ENCODE assay signal across 1 mouse cellular context in the genomic region with DNA sequence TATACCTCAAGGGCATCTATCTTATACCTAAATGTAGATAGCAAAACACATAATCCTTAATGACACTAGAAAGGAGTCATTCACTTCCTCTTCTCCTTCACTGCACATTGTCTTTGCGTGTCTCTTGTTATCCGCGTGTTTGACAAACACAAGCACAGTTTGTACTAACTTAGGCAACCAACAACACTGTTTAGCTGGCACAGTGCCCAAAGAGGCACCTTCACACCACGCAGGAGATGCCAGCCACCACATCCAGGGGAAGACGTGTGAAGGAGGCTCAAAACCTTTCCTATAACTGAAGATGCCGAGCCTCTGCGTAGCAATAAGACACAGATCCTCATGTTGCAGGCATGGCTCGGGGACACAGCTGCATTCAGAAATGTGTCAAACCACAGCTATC.
TF ChIP-seq lines count a peak whose summit lies in the region.

No protein-coding gene starts in this region.

TF ChIP-seq in MEL, 35 proteins besides CTCF, POLR2A, EP300 and RAD21 (continued from another document):
- TF ChIP-seq JUND (IDR thresholded peaks at IDR 0.05; ENCODE audit: low read depth, low read length) (no peak), CHD2 (IDR thresholded peaks at IDR 0.05; ENCODE audit: low read length) (no peak), ZNF384 (IDR thresholded peaks at IDR 0.05; ENCODE audit: low read depth, low read length) (no peak), TBP (IDR thresholded peaks at IDR 0.05; ENCODE audit: low read depth, low read length) (no peak), E2F4 (IDR thresholded peaks at IDR 0.05; ENCODE audit: borderline replicate concordance, low read depth, low read length) (no peak), SMC3 (IDR thresholded peaks at IDR 0.05; ENCODE audit: low read depth, low read length) (no peak), HCFC1 (IDR thresholded peaks at IDR 0.05; ENCODE audit: low read depth, low read length) (no peak)
